Mouse (Mus musculus) hindbrain, embryonic 14.5 days (tissue): Measurements from ENCODE around the gene Ap1m1. TPM values are rescaled to one million over a fixed set of nuclear protein-coding genes. Genes with fewer than 3 reads are reported as not detected.

Experiments used
- ATAC-seq: fragments of 200-750 bp; cut with Nextera tagmentation; 2 replicates; pipeline ENCODE4 v1.8.0; 2017; ENCODE audit warnings: moderate number of reproducible peaks, mild to moderate bottlenecking, moderate TSS enrichment, moderate library complexity; ENCODE audit not compliant: low FRiP score
- DNase-seq: peaks from one replicate; pipeline ENCODE4 v3.0.0-alpha.2; 2015; ENCODE audit warnings: low spot score
- H3K27ac ChIP-seq: fragments of 300-500 bp; sonication (generic); 2 replicates; pipeline ENCODE4 v1.5.1; 2014; ENCODE audit warnings: mild to moderate bottlenecking, moderate library complexity
- H3K27me3 ChIP-seq: fragments of 300-500 bp; sonication (generic); 2 replicates; pipeline ENCODE4 v1.6.1; 2014; ENCODE audit warnings: mild to moderate bottlenecking, low read length, mixed read lengths; ENCODE audit not compliant: control insufficient read depth, insufficient read depth
- H3K36me3 ChIP-seq: fragments of 300-500 bp; sonication (generic); replicated peaks from 2 replicates; pipeline ENCODE4 v1.6.1; 2014; ENCODE audit not compliant: control insufficient read depth, insufficient read depth
- H3K4me1 ChIP-seq: fragments of 300-500 bp; sonication (generic); replicated peaks from 2 replicates; pipeline ENCODE4 v1.6.1; 2014; ENCODE audit warnings: antibody characterized with exemption, low read length, mixed read lengths; ENCODE audit not compliant: control insufficient read depth, insufficient read depth
- H3K4me2 ChIP-seq: fragments of 300-500 bp; sonication (generic); replicated peaks from 2 replicates; pipeline ENCODE4 v1.6.1; 2014; ENCODE audit warnings: mild to moderate bottlenecking, moderate library complexity
- H3K4me3 ChIP-seq: fragments of 300-500 bp; sonication (generic); replicated peaks from 2 replicates; pipeline ENCODE4 v1.5.1; 2014; ENCODE audit warnings: mild to moderate bottlenecking, low read length
- H3K9ac ChIP-seq: fragments of 300-500 bp; sonication (generic); 2 replicates; pipeline ENCODE4 v1.6.1; 2014
- H3K9me3 ChIP-seq: fragments of 300-500 bp; sonication (generic); 2 replicates; pipeline ENCODE4 v1.6.1; 2016; ENCODE audit warnings: low read length; ENCODE audit not compliant: control insufficient read depth
- WGBS: fragments of 180-500 bp; shearing (Covaris S2); extraction: QIAGEN DNeasy Blood & Tissue Kit; methylation state at CpG from one replicate; pipeline ENCODE4 v1.1.7; 2014; 5-methylcytosine and 5-hydroxymethylcytosine counted together
- polyA plus RNA-seq: library from polyadenylated mRNA; unstranded; fragments of >200 nt; fragmentation: Nextera tagmentation; extraction: Ambion mirVana; gene quantifications from 2 replicates; pipeline ENCODE4 v1.2.1, GENCODE M21; 2014

The Ap1m1 gene
- polyA plus RNA-seq, 1 experiment from 2014 or later = 212 TPM

DNA sequence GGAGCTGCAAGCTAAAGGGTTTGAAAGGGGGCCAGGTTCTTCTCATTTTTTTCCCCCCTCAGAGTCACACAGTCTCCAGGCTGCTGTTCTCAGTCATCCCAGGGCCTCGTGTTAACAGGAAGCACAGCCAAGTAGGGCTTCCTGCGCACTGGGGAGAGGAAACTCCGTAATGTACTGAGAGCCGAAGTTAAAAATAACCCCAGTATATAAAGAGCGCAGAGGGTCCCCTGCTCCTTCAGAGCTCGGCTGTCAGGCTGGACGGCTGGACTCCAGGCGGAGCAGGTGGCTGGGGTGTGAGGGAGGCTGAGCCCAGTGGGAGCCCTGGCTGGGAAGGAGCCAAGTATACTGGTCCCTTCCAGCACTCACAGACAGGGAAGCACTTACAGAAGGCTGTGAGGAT is 55.9 kb downstream of the Ap1m1 start:
- no peaks in the 10 kb centered on the region for H3K4me1 ChIP-seq
- no peak overlapping the region for H3K4me3 ChIP-seq
- 43% methylated on average over 8 of the region's 8 CpGs for WGBS
- H3K9ac ChIP-seq = no peak overlapping the region
- no peaks in the 10 kb centered on the region for H3K27me3 ChIP-seq
- ATAC-seq (no peak; the same call in 1 of the 2 replicates), DNase-seq (no peak)
- no peaks in the 10 kb centered on the region for H3K9me3 ChIP-seq
- no peak overlapping the region for H3K4me2 ChIP-seq
- H3K27ac ChIP-seq = no peak overlapping the region
- no peaks in the 10 kb centered on the region for H3K36me3 ChIP-seq

DNA sequence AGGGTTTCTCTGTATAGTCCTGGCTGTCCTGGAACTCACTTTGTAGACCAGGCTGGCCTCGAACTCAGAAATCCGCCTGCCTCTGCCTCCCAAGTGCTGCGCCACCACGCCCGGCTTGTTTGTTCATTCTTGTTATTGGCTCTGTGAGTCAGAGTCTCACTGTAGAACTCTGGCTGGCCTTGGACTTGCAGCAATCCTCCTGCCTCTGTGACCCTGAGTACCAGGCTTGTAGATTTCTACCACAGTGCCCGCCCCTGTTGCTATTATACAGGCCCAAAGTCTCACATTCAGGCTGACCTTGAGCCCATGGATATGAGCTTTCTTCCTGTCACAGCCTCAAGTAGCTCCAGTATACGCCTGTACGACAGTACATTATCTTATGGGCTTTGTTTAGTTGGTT is 56.7 kb downstream of the Ap1m1 start:
- no peaks in the 10 kb centered on the region for H3K9me3 ChIP-seq
- ATAC-seq = no peak
- no peak overlapping the region for H3K4me3 ChIP-seq
- 91% methylated on average over 8 of the region's 8 CpGs for WGBS
- no peak overlapping the region for H3K4me2 ChIP-seq
- H3K27me3 ChIP-seq = no peaks in the 10 kb centered on the region
- no peak for DNase-seq
- no peaks in the 10 kb centered on the region for H3K36me3 ChIP-seq
- no peak overlapping the region for H3K27ac ChIP-seq
- no peaks in the 10 kb centered on the region for H3K4me1 ChIP-seq
- H3K9ac ChIP-seq = no peak overlapping the region

DNA sequence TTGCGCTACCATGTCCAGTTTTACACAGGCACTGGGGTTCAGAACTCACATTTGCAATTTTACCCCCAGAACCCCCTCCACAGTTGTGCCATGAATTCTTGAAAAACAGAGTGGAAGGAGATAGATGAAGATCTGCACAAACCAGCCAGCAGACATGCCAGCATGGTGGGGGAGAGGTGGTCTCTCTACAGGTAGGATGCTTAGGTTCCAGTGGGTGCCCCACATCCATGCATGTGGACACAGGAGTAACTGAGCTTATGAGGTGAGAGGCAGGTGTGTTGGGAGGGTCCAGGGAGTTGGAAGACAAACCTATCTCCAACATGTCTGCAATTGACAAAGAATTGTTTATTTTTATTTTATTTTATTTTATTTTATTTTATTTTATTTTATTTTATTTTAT is 59.1 kb downstream of the Ap1m1 start:
- no peak overlapping the region for H3K4me2 ChIP-seq
- H3K36me3 ChIP-seq = no peaks in the 10 kb centered on the region
- H3K9ac ChIP-seq = no peak overlapping the region
- H3K27me3 ChIP-seq = no peaks in the 10 kb centered on the region
- no peak overlapping the region for H3K27ac ChIP-seq
- no peaks in the 10 kb centered on the region for H3K4me1 ChIP-seq
- H3K4me3 ChIP-seq = no peak overlapping the region
- no peak for DNase-seq
- WGBS = 95% methylated on average over 1 of the region's 1 CpGs
- no peak for ATAC-seq
- H3K9me3 ChIP-seq = no peaks in the 10 kb centered on the region

DNA sequence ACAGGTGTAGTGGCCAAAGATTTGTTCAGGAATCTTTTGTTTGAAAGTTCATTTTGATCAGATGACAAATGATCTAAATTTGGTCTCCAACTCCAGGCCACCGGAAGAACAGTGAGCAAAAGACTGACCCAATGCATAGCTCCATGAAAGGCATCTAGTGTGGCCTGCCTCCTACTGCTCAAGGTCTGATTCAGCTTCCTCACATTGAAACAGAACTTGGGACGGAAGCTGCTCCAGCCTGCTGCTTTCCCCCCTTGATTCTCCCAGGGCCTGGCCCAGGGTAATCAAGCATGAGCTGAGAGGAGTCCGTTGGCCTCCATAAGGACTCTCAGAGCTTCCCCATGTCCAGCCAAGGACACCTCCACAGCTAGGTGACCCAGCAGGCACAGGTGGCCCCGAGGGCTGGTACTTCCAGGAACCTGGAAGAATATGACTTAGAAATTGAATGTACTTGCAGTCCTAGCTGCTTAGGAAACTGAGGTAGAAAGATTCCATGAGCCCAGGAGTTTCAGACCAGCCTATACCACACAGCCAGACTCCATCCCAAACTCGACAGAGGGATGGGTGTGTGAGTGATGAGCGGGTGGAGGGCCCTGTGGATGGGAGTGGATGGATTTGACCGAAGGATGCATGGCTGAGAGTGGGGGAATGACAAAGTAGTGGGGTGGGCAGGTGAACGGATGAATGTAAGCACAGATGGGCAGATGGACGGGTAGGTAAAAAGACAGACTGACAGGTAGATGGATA is 61.0 kb downstream of the Ap1m1 start:
- no peaks in the 10 kb centered on the region for H3K9me3 ChIP-seq
- DNase-seq (no peak), ATAC-seq (no peak)
- H3K4me3 ChIP-seq = no peak overlapping the region
- WGBS = 82% methylated on average over 9 of the region's 9 CpGs
- no peaks in the 10 kb centered on the region for H3K4me1 ChIP-seq
- no peak overlapping the region for H3K4me2 ChIP-seq
- no peak overlapping the region for H3K9ac ChIP-seq
- no peak overlapping the region for H3K27ac ChIP-seq
- H3K27me3 ChIP-seq = no peaks in the 10 kb centered on the region
- no peaks in the 10 kb centered on the region for H3K36me3 ChIP-seq

DNA sequence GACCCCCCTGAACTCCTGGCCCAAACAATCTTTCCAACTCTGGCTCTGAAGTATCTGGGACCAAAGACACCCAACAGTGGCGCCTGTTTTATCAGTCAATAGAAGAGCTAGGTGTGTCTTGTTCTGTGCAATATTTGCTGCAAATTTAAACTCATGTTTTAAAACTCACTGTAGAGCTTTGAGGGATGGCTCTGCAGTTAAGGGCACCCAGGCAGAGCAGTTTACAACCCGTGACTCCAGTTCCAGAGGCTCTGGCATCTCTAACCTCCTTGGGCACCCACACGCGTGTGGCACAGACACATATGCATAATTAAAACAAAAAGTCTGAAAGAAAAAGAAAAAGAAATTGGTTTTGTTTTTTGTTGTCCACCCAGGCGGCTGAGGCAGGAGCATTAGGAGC is 61.7 kb downstream of the Ap1m1 start:
- Histone ChIP-seq H3K4me3 (no peak overlapping the region), H3K4me2 (no peak overlapping the region), H3K27ac (no peak overlapping the region), H3K9me3 (no peaks in the 10 kb centered on the region), H3K36me3 (no peaks in the 10 kb centered on the region), H3K9ac (no peak overlapping the region), H3K27me3 (no peaks in the 10 kb centered on the region), H3K4me1 (no peaks in the 10 kb centered on the region)
- WGBS = 89% methylated on average over 5 of the region's 5 CpGs
- DNase-seq (no peak), ATAC-seq (no peak)

DNA sequence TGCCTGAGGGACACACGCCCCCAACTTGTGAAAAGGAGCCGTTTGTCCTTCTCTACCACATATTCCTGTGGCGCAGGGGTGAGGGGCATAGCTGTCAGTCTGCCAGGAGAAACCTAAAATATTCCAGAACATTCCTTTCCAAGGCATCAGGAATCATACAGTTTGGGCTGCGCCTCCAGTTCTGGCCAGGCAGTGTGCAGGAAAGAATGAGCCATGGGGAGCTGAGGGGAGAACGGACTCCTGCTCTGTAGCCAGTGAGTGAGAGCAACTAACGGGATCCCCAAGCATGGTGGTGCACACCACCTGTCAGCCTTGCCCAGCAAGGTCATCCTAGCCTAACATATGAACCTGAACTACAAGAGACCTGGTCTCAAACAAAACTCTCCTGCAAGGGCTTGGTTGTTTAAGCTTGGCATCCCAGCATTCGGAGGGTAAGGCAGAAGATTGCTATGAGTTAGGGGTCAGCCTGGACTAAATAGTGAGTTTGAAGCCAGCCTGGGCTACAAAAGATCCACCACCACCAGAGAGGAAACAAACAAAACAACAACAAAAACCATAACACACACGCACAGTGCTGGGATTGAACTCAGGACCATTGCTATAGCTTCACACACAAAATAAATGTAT is 63.3 kb downstream of the Ap1m1 start:
- Histone ChIP-seq H3K36me3 (no peaks in the 10 kb centered on the region), H3K4me3 (no peak overlapping the region), H3K4me1 (no peaks in the 10 kb centered on the region), H3K4me2 (no peak overlapping the region), H3K9ac (no peak overlapping the region), H3K9me3 (no peaks in the 10 kb centered on the region), H3K27me3 (no peaks in the 10 kb centered on the region), H3K27ac (no peak overlapping the region)
- WGBS = 80% methylated on average over 8 of the region's 8 CpGs
- DNase-seq (no peak), ATAC-seq (no peak)

DNA sequence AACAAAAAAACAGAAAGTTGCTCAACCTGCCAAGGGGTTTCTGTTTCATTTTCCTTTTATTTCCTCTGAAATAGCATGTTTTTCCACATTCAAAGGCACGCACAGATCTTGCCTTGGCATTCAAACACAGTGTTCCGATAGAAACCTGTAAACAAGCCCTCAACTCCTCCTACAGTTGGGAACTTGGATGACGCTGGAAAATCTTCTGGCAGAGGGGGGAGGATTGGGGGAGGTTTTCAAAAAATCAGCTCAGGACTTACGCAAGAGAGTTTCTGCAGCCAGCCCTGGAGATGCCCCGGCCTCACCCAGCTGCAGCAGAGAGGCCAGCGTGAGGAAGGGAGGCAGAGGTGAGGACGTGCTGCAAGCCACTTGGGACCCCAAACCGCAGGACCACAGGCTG is 63.8 kb downstream of the Ap1m1 start:
- Histone ChIP-seq H3K4me1 (no peaks in the 10 kb centered on the region), H3K9me3 (no peaks in the 10 kb centered on the region), H3K4me3 (no peak overlapping the region), H3K27me3 (no peaks in the 10 kb centered on the region), H3K9ac (no peak overlapping the region), H3K27ac (no peak overlapping the region), H3K36me3 (no peaks in the 10 kb centered on the region), H3K4me2 (no peak overlapping the region)
- ATAC-seq (no peak), DNase-seq (no peak)
- 78% methylated on average over 8 of the region's 8 CpGs for WGBS

DNA sequence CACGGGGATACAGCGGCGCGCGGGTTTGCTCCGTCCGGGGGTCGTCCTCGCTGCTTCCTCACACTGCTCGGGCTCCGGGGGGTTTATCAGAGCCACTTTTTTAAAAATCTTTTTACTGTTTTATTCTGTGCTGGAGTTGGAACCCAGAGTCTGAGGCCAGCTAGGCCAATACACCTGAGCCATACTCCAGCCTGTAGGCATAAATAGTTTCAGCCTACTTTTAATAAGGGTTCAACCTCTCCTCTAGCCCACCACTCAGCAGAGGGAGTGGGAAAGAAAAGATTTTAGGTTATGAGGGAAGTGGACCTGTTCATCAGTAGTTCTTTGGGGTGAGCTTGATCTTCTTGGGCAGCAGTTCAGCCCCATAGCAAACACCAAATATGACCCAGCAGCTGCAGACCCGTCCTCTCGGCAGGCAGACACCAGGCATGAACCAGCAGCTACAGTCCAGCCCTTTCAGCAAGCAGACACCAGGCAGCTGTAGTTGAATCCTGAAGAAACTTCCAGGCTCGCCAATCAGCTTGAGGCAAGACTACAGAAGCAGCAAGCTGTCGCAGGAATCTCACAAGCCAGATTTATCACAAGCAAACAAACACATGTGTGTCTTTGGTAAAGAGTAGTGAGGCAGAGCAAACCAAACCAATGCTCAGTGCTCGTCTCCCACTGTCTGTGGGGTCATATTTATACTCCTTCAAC is 65.5 kb downstream of the Ap1m1 start, which contains the start of gene Gm10282:
Gene Gm10282 (minus strand): TSS at position 51 of the 696 bp plus-strand sequence.
- DNase-seq (no peak), ATAC-seq (no peak)
- Histone ChIP-seq H3K4me2 (no peak within 1 kb of the TSS), H3K4me3 (no peak within 1 kb of the TSS), H3K9ac (no peak within 1 kb of the TSS), H3K36me3 (no peaks in the 10 kb centered on the region), H3K27me3 (no peaks in the 10 kb centered on the region), H3K27ac (no peak within 1 kb of the TSS), H3K9me3 (no peaks in the 10 kb centered on the region), H3K4me1 (no peaks in the 10 kb centered on the region)
- WGBS = 80% methylated on average over 11 of the region's 16 CpGs

DNA sequence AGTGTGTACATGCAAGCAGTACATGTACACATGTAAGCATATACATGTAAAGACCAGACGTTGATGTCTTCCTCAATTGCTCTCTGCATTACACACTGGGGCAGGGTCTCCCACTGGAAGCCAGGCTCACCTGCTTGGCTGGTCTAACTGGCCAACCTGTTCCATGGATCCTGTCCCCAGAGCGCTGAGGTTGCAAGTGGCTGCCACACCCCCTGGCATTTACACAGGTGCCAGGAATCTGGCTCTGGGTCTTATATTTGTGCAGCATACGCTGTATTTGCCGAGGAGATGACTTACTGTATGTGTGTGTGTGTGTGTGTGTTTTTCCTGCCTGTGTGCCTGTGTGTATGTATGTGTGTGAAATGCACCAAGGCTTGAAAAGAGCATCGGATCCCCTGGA is 67.1 kb downstream of the Ap1m1 start:
- WGBS = 92% methylated on average over 5 of the region's 5 CpGs
- ATAC-seq = no peak

More for the DNA sequence above, 67.1 kb downstream of the Ap1m1 start:
- H3K36me3 ChIP-seq = no peaks in the 10 kb centered on the region
- no peak for DNase-seq
- H3K4me3 ChIP-seq = no peak overlapping the region
- no peaks in the 10 kb centered on the region for H3K27me3 ChIP-seq
- H3K9ac ChIP-seq = no peak overlapping the region
- H3K9me3 ChIP-seq = no peaks in the 10 kb centered on the region
- H3K4me2 ChIP-seq = no peak overlapping the region
- H3K4me1 ChIP-seq = no peaks in the 10 kb centered on the region
- no peak overlapping the region for H3K27ac ChIP-seq
